Mouse (Mus musculus) liver, embryonic 14.5 days (tissue): ENCODE measurements around the gene Dusp1.

Experiments
- CTCF ChIP-seq: IDR thresholded peaks from 2 replicates; pipeline ENCODE4 v1.5.1; 2016; ENCODE audit warnings: antibody characterized with exemption, low read depth, control low read depth
- EP300 ChIP-seq: IDR thresholded peaks from 2 replicates; pipeline ENCODE4 v1.6.1; 2016; ENCODE audit warnings: antibody characterized with exemption, low read depth

GRCm38 (mm10) chr17:26528751-26529150 lies 33.2 kb downstream of the Dusp1 start:
- TF ChIP-seq EP300 (no peak), CTCF (no peak)
